Mouse (Mus musculus) myocyte (in vitro differentiated cells): ENCODE results near the gene Cxcr5.

Experiments used
- CEBPB ChIP-seq: IDR thresholded peaks from 2 replicates; pipeline ENCODE4 v1.6.1; 2011; ENCODE audit warnings: mild to moderate bottlenecking, moderate library complexity; ENCODE audit not compliant: poor library complexity, insufficient read depth, severe bottlenecking
- E2F4 ChIP-seq: IDR thresholded peaks from one replicate; pipeline ENCODE4 v1.6.1; 2011; ENCODE audit warnings: mild to moderate bottlenecking, control low read depth, moderate library complexity; ENCODE audit not compliant: insufficient read depth
- MAX ChIP-seq: IDR thresholded peaks from one replicate; pipeline ENCODE4 v1.6.1; 2011; ENCODE audit warnings: low read depth, mild to moderate bottlenecking, control low read depth
- MYOD1 ChIP-seq, 3 experiments: IDR thresholded peaks; one replicate each; pipeline ENCODE4 v1.6.1; 2011; ENCODE audit warnings: control low read depth in 2 of 3, low read depth in 2 of 3, mild to moderate bottlenecking in 2 of 3, moderate library complexity in 1 of 3; ENCODE audit not compliant: insufficient read length in 2 of 3, control insufficient read depth in 1 of 3
- MYOG ChIP-seq, 3 experiments: IDR thresholded peaks; one replicate each; pipeline ENCODE4 v1.6.1; 2011; ENCODE audit warnings: control low read depth in 2 of 3, low read depth in 2 of 3, mild to moderate bottlenecking in 2 of 3; ENCODE audit not compliant: insufficient read length in 2 of 3, control insufficient read depth in 1 of 3, insufficient read depth in 1 of 3
- POLR2A ChIP-seq: IDR thresholded peaks from one replicate; pipeline ENCODE4 v1.6.1; 2011; ENCODE audit warnings: low read depth, mild to moderate bottlenecking, control low read depth, moderate library complexity; ENCODE audit not compliant: insufficient read length
- POLR2AphosphoS2 ChIP-seq: IDR thresholded peaks from one replicate; pipeline ENCODE4 v1.6.1; 2011; ENCODE audit warnings: low read depth, control low read depth; ENCODE audit not compliant: insufficient read length
- REST ChIP-seq: IDR thresholded peaks from one replicate; pipeline ENCODE4 v1.6.1; 2011; ENCODE audit warnings: mild to moderate bottlenecking, control low read depth, moderate library complexity; ENCODE audit not compliant: insufficient read depth, insufficient read length
- SRF ChIP-seq: IDR thresholded peaks from one replicate; pipeline ENCODE4 v1.6.1; 2011; ENCODE audit warnings: low read depth; ENCODE audit not compliant: control insufficient read depth, insufficient read length
- TCF12 ChIP-seq: IDR thresholded peaks from one replicate; pipeline ENCODE4 v1.6.1; 2011; ENCODE audit warnings: mild to moderate bottlenecking, control low read depth; ENCODE audit not compliant: poor library complexity, insufficient read depth, severe bottlenecking
- TCF3 ChIP-seq: IDR thresholded peaks from one replicate; pipeline ENCODE4 v1.6.1; 2011; ENCODE audit warnings: low read depth, control low read depth; ENCODE audit not compliant: insufficient read length
- USF1 ChIP-seq: IDR thresholded peaks from one replicate; pipeline ENCODE4 v1.6.1; 2011; ENCODE audit warnings: low read depth, mild to moderate bottlenecking, control low read depth, moderate library complexity

GRCm38 (mm10) chr9:44504893-44505823, 56.5 kb downstream of the Cxcr5 start:
- no peak for TF ChIP-seq POLR2A
- no peak for TF ChIP-seq MYOG (IDR thresholded peaks at IDR 0.05; ENCODE audit: control insufficient read depth in 1 of 3, insufficient read depth in 1 of 3, insufficient read length in 2 of 3, low read depth in 2 of 3)
- no peak for TF ChIP-seq CEBPB
- TF ChIP-seq TCF12 = no peak
- TF ChIP-seq E2F4 = no peak
- no peak for TF ChIP-seq POLR2AphosphoS2
- TF ChIP-seq USF1 = no peak
- TF ChIP-seq SRF = no peak
- TF ChIP-seq MAX = no peak
- TF ChIP-seq MYOD1 (IDR thresholded peaks at IDR 0.05; ENCODE audit: control insufficient read depth in 1 of 3, insufficient read length in 2 of 3, low read depth in 2 of 3) = no peak
- no peak for TF ChIP-seq REST
- TF ChIP-seq TCF3 = no peak
